Mouse (Mus musculus) adrenal gland, postnatal 25 days (tissue): Measurements from ENCODE around the gene Zfp768. TPM values are rescaled to one million over a fixed set of nuclear protein-coding genes. Genes with fewer than 3 reads are reported as not detected.

Source experiments
- DNase-seq: peaks from one replicate; pipeline ENCODE4 v3.0.0; 2021; ENCODE audit warnings: mixed read lengths
- total RNA-seq: library from RNA; stranded (reverse); gene quantifications from 2 replicates; pipeline ENCODE4 v1.2.3, GENCODE M21; 2021

Gene Zfp768
- total RNA-seq, 1 experiment from 2014 or later = 32.8 TPM

GRCm38 (mm10) chr7:127296786-127297555, 48.4 kb downstream of the Zfp768 start:
- DNase-seq = no peak

DNA sequence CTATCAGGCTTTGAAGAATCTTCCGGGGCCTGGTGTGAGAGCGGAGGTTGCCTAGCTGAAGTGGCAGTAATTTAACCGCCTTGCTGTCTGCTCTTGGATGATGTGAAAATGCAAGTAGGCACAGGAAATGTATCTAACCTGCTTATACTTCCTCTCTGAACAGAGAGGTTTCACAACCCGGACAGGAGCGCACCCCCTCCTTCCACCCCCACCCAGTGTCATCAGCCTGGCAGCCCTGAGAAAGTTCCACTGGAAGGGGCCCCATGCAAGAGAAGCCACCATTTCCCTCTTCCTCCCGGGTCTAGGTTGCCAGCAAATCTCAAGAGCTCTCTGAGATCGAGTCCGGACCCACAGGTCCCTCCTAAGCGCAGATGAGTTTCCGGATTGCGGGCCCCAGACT, 49.3 kb downstream of the Zfp768 start, which contains the start of gene Itgal:
Gene Itgal (plus strand): TSS at position 163 of the 400 bp plus-strand sequence.
- DNase-seq = no peak

Other genes starting within 250 kb of the Zfp768 start
- 0.21 TPM in 1 of 2 replicates, not detected in the other for gene Qprt, start 223.4 kb downstream of the Zfp768 start, total RNA-seq
- 0.55 and 1.0 TPM in 2 replicates for gene Spn, start 207.8 kb downstream of the Zfp768 start, total RNA-seq
- gene Cd2bp2, start 149.5 kb downstream of the Zfp768 start, total RNA-seq = 53.5 and 65.9 TPM in 2 replicates
- gene Tbc1d10b, start 137.1 kb downstream of the Zfp768 start, total RNA-seq = 51.9 and 53.1 TPM in 2 replicates
- gene Mylpf, start 136.7 kb downstream of the Zfp768 start, total RNA-seq = 4.1 and 4.4 TPM in 2 replicates
- 14.7 and 15.2 TPM in 2 replicates for gene Zfp553, start 112.5 kb downstream of the Zfp768 start, total RNA-seq
- 8.3 and 12.9 TPM in 2 replicates for gene Sept1, start 112.5 kb downstream of the Zfp768 start, total RNA-seq
- gene Zfp771, start 101.3 kb downstream of the Zfp768 start, total RNA-seq = 26.9 and 36.0 TPM in 2 replicates
- gene Dctpp1, start 84.9 kb downstream of the Zfp768 start, total RNA-seq = 39.8 and 50.7 TPM in 2 replicates
- 114 and 117 TPM in 2 replicates for gene Sephs2, start 71.5 kb downstream of the Zfp768 start, total RNA-seq
- gene Itgal, start 49.3 kb downstream of the Zfp768 start, total RNA-seq = 0.57 and 1.0 TPM in 2 replicates
- gene Zfp747, start 30.5 kb upstream of the Zfp768 start, total RNA-seq = 8.3 and 11.2 TPM in 2 replicates
- 5.3 and 5.9 TPM in 2 replicates for gene 9130019O22Rik, start 41.6 kb upstream of the Zfp768 start, total RNA-seq
- gene E430018J23Rik, start 48.0 kb upstream of the Zfp768 start, total RNA-seq = 9.6 and 10.7 TPM in 2 replicates
- 7.5 and 8.0 TPM in 2 replicates for gene Zfp764, start 61.2 kb upstream of the Zfp768 start, total RNA-seq
- 13.3 and 23.3 TPM in 2 replicates for gene Zfp688, start 76.5 kb upstream of the Zfp768 start, total RNA-seq
- 3.3 and 4.2 TPM in 2 replicates for gene Zfp689, start 103.6 kb upstream of the Zfp768 start, total RNA-seq
- 62.4 and 63.3 TPM in 2 replicates for gene Prr14, start 114.0 kb upstream of the Zfp768 start, total RNA-seq
- 84.4 and 86.7 TPM in 2 replicates for gene Fbrs, start 133.6 kb upstream of the Zfp768 start, total RNA-seq
- gene Srcap, start 166.4 kb upstream of the Zfp768 start, total RNA-seq = 111 and 125 TPM in 2 replicates
- gene Gm42715, start 174.0 kb upstream of the Zfp768 start, total RNA-seq = 21.7 and 31.3 TPM in 2 replicates
- not detected in 2 replicates for gene Tmem265, start 215.8 kb upstream of the Zfp768 start, total RNA-seq
- 52.3 and 55.0 TPM in 2 replicates for gene Phkg2, start 227.8 kb upstream of the Zfp768 start, total RNA-seq
- gene Ccdc189, start 243.0 kb upstream of the Zfp768 start, total RNA-seq = 12.7 and 15.4 TPM in 2 replicates
- gene Rnf40, start 243.2 kb upstream of the Zfp768 start, total RNA-seq = 60.6 and 69.6 TPM in 2 replicates